Mouse (Mus musculus) R1 (cell line): ENCODE measurements around the gene Nup210l.

Experiments
- DNase-seq: peaks from one replicate; pipeline ENCODE4 v3.0.0-alpha.2; 2018; ENCODE audit warnings: low read depth, low spot score

Gene Nup210l

GRCm38 (mm10) chr3:90255784-90256353, 151.9 kb downstream of the Nup210l start:
- no peak for DNase-seq

- no peak for DNase-seq
Measured at GRCm38 (mm10) chr3:90256731-90257530, 153.0 kb downstream of the Nup210l start.

- no peak for DNase-seq
Measured at GRCm38 (mm10) chr3:90258521-90258920, 154.6 kb downstream of the Nup210l start.
